Mouse (Mus musculus) 416B (cell line): ENCODE data around the gene Ap2s1.

Experiments used
- DNase-seq: peaks from one replicate; pipeline ENCODE4 v3.0.0; 2011; ENCODE audit warnings: low read depth

The Ap2s1 gene

DNA sequence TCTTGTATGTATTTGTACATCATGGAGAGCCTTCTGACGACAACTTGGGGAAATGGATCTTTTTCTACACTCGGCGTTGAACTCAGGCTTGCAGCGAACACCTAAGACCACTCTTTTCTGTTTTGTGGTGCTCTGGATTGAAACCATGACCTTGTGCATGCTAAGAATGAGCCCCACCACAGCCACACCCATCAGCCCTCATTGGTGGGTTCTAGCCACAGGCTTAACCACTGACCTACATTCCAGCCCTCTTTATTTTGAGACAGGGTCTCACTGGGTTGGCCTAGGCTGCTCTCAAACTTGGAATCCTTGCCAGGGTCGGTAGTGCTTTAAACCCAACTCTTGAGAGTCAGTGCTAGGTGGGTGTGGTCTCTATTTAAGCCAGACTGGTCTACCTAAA, 56.7 kb downstream of the Ap2s1 start:
- no peak for DNase-seq
